Mouse (Mus musculus) hindbrain, embryonic 14.5 days (tissue): Measurements from ENCODE around the gene Top2a. TPM values are rescaled to one million over a fixed set of nuclear protein-coding genes. Genes with fewer than 3 reads are reported as not detected.

Source experiments
- ATAC-seq: fragments of 200-750 bp; cut with Nextera tagmentation; 2 replicates; pipeline ENCODE4 v1.8.0; 2017; ENCODE audit warnings: moderate number of reproducible peaks, mild to moderate bottlenecking, moderate TSS enrichment, moderate library complexity; ENCODE audit not compliant: low FRiP score
- DNase-seq: peaks from one replicate; pipeline ENCODE4 v3.0.0-alpha.2; 2015; ENCODE audit warnings: low spot score
- H3K27ac ChIP-seq: fragments of 300-500 bp; sonication (generic); 2 replicates; pipeline ENCODE4 v1.5.1; 2014; ENCODE audit warnings: mild to moderate bottlenecking, moderate library complexity
- H3K27me3 ChIP-seq: fragments of 300-500 bp; sonication (generic); 2 replicates; pipeline ENCODE4 v1.6.1; 2014; ENCODE audit warnings: mild to moderate bottlenecking, low read length, mixed read lengths; ENCODE audit not compliant: control insufficient read depth, insufficient read depth
- H3K36me3 ChIP-seq: fragments of 300-500 bp; sonication (generic); replicated peaks from 2 replicates; pipeline ENCODE4 v1.6.1; 2014; ENCODE audit not compliant: control insufficient read depth, insufficient read depth
- H3K4me1 ChIP-seq: fragments of 300-500 bp; sonication (generic); replicated peaks from 2 replicates; pipeline ENCODE4 v1.6.1; 2014; ENCODE audit warnings: antibody characterized with exemption, low read length, mixed read lengths; ENCODE audit not compliant: control insufficient read depth, insufficient read depth
- H3K4me2 ChIP-seq: fragments of 300-500 bp; sonication (generic); replicated peaks from 2 replicates; pipeline ENCODE4 v1.6.1; 2014; ENCODE audit warnings: mild to moderate bottlenecking, moderate library complexity
- H3K4me3 ChIP-seq: fragments of 300-500 bp; sonication (generic); replicated peaks from 2 replicates; pipeline ENCODE4 v1.5.1; 2014; ENCODE audit warnings: mild to moderate bottlenecking, low read length
- H3K9ac ChIP-seq: fragments of 300-500 bp; sonication (generic); 2 replicates; pipeline ENCODE4 v1.6.1; 2014
- H3K9me3 ChIP-seq: fragments of 300-500 bp; sonication (generic); 2 replicates; pipeline ENCODE4 v1.6.1; 2016; ENCODE audit warnings: low read length; ENCODE audit not compliant: control insufficient read depth
- WGBS: fragments of 180-500 bp; shearing (Covaris S2); extraction: QIAGEN DNeasy Blood & Tissue Kit; methylation state at CpG from one replicate; pipeline ENCODE4 v1.1.7; 2014; 5-methylcytosine and 5-hydroxymethylcytosine counted together
- polyA plus RNA-seq: library from polyadenylated mRNA; unstranded; fragments of >200 nt; fragmentation: Nextera tagmentation; extraction: Ambion mirVana; gene quantifications from 2 replicates; pipeline ENCODE4 v1.2.1, GENCODE M21; 2014

Gene Top2a
- polyA plus RNA-seq, 1 experiment from 2014 or later: 34.2 TPM

GRCm38 (mm10) chr11:98964201-98964615 lies 59.8 kb downstream of the Top2a start:
- H3K27me3 ChIP-seq: no peaks in the 10 kb centered on the region
- DNase-seq: no peak
- peaks cover 94% of the 10 kb centered on the region for H3K4me1 ChIP-seq
- no peak for ATAC-seq
- peak overlapping the region; percentile 59 for H3K4me3 ChIP-seq
- peak overlapping the region; percentile 69; the same call in 1 of the 2 replicates for H3K9ac ChIP-seq
- peak overlapping the region; percentile 98 for H3K4me2 ChIP-seq
- WGBS: 14% methylated on average over 6 of the region's 6 CpGs
- H3K36me3 ChIP-seq: no peaks in the 10 kb centered on the region
- peak overlapping the region; percentile 90 for H3K27ac ChIP-seq
- no peaks in the 10 kb centered on the region for H3K9me3 ChIP-seq

GRCm38 (mm10) chr11:98963191-98964021 lies 60.6 kb downstream of the Top2a start:
- WGBS: 1% methylated on average over 32 of the region's 32 CpGs
- Histone ChIP-seq H3K4me3 (peak overlapping the region; percentile 59), H3K27me3 (no peaks in the 10 kb centered on the region), H3K9me3 (no peaks in the 10 kb centered on the region), H3K9ac (peak overlapping the region; percentile 69), H3K36me3 (no peaks in the 10 kb centered on the region), H3K27ac (peak overlapping the region; percentile 90), H3K4me1 (peaks cover 89% of the 10 kb centered on the region), H3K4me2 (peak overlapping the region; percentile 98)
- ATAC-seq (peak; percentile 49; the same call in 1 of the 2 replicates), DNase-seq (peak; percentile 72)

- peak overlapping the region; percentile 59 for H3K4me3 ChIP-seq
- H3K36me3 ChIP-seq: no peaks in the 10 kb centered on the region
- ATAC-seq (no peak), DNase-seq (no peak)
- H3K27ac ChIP-seq: peak overlapping the region; percentile 90
- H3K9ac ChIP-seq: peak overlapping the region; percentile 69
- no peaks in the 10 kb centered on the region for H3K27me3 ChIP-seq
- peak overlapping the region; percentile 98 for H3K4me2 ChIP-seq
- peaks cover 81% of the 10 kb centered on the region for H3K4me1 ChIP-seq
- H3K9me3 ChIP-seq: no peaks in the 10 kb centered on the region
- 5% methylated on average over 12 of the region's 12 CpGs for whole genome bisulfite sequencing
These were observed 61.4 kb downstream of the Top2a start for GRCm38 (mm10) chr11:98962421-98963095.

- Histone ChIP-seq H3K4me3 (peak overlapping the region; percentile 59), H3K27ac (peak overlapping the region; percentile 90), H3K4me2 (peak overlapping the region; percentile 98), H3K9me3 (no peaks in the 10 kb centered on the region), H3K9ac (peak overlapping the region; percentile 69), H3K36me3 (no peaks in the 10 kb centered on the region), H3K4me1 (peaks cover 73% of the 10 kb centered on the region), H3K27me3 (no peaks in the 10 kb centered on the region)
- DNase-seq: no peak
- ATAC-seq: no peak
- WGBS: 6% methylated on average over 8 of the region's 8 CpGs
These were observed 62.2 kb downstream of the Top2a start for GRCm38 (mm10) chr11:98961766-98962165.

GRCm38 (mm10) chr11:98961051-98961592 lies 62.9 kb downstream of the Top2a start:
- Histone ChIP-seq H3K4me1 (peaks cover 66% of the 10 kb centered on the region), H3K27ac (peak overlapping the region; percentile 90), H3K36me3 (no peaks in the 10 kb centered on the region), H3K27me3 (no peaks in the 10 kb centered on the region), H3K9me3 (no peaks in the 10 kb centered on the region), H3K4me2 (peak overlapping the region; percentile 98), H3K9ac (peak overlapping the region; percentile 69), H3K4me3 (peak overlapping the region; percentile 59)
- WGBS: 3% methylated on average over 18 of the region's 18 CpGs
- no peak for ATAC-seq
- DNase-seq: no peak

DNA sequence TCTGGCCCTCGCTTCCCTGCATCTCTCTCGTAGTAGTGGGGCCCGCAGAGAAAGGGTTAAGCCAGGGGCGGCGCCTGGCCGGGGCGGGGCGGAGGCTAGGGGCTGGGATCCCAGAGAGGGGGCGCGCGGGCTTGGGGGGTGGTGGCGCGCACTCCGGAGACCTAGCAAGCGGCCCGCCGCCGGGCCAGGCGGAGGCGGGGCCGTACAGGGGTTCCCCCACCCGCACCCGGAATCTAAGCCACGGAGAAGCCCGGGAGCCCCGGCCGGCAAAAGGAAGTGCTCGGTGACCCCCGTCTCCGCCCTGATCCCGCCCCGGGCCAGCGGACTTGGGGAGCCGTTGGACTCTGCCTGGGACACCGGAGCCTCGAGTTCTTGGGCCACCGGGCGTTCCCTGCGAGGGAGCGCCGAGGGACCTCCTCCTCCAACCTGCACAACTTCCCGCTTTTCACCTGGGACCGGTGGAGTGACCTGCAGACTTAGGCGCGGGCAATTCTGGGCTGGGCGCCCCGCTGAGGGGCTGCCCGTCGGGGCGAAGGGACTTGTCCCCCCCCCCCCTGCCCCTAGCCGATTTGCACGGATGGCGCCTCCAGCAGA lies 63.6 kb downstream of the Top2a start:
- Histone ChIP-seq H3K27ac (peak overlapping the region; percentile 90), H3K9ac (peak overlapping the region; percentile 69), H3K27me3 (no peaks in the 10 kb centered on the region), H3K36me3 (no peaks in the 10 kb centered on the region), H3K4me1 (peaks cover 61% of the 10 kb centered on the region), H3K9me3 (no peaks in the 10 kb centered on the region), H3K4me3 (peak overlapping the region; percentile 59), H3K4me2 (peak overlapping the region; percentile 98)
- ATAC-seq (peak; percentile 31), DNase-seq (no peak)
- whole genome bisulfite sequencing: under 1% methylated on average over 45 of the region's 53 CpGs

GRCm38 (mm10) chr11:98959437-98960312 lies 64.3 kb downstream of the Top2a start:
- no peaks in the 10 kb centered on the region for H3K36me3 ChIP-seq
- no peaks in the 10 kb centered on the region for H3K9me3 ChIP-seq
- H3K4me1 ChIP-seq: peaks cover 61% of the 10 kb centered on the region
- under 1% methylated on average over 42 of the region's 43 CpGs for WGBS
- H3K4me3 ChIP-seq: peak overlapping the region; percentile 59
- H3K27me3 ChIP-seq: no peaks in the 10 kb centered on the region
- peak overlapping the region; percentile 98 for H3K4me2 ChIP-seq
- ATAC-seq (peak; percentile 22; the same call in 1 of the 2 replicates), DNase-seq (peak; percentile 70)
- peak overlapping the region; percentile 69 for H3K9ac ChIP-seq
- peak overlapping the region; percentile 90 for H3K27ac ChIP-seq

- no peak overlapping the region for H3K9ac ChIP-seq
- 79% methylated on average over 10 of the region's 10 CpGs for whole genome bisulfite sequencing
- H3K4me2 ChIP-seq: no peak overlapping the region
- H3K4me1 ChIP-seq: peaks cover 44% of the 10 kb centered on the region
- no peak overlapping the region for H3K4me3 ChIP-seq
- no peak overlapping the region for H3K27ac ChIP-seq
- H3K9me3 ChIP-seq: no peaks in the 10 kb centered on the region
- H3K27me3 ChIP-seq: no peaks in the 10 kb centered on the region
- DNase-seq: no peak
- H3K36me3 ChIP-seq: no peaks in the 10 kb centered on the region
- ATAC-seq: no peak
These were observed 67.6 kb downstream of the Top2a start for GRCm38 (mm10) chr11:98956340-98956739.
